Mouse (Mus musculus) forebrain, embryonic 13.5 days (tissue): ENCODE measurements around the gene Bcl10. TPM values are rescaled to one million over a fixed set of nuclear protein-coding genes. Genes with fewer than 3 reads are reported as not detected.
A peak's percentile ranks its signal among the peaks of the same experiment; 100 is the strongest.
"Not testable (repeated sequence)": the region's sequence is repeated elsewhere in the genome, so short reads cannot be mapped to it uniquely, and the experiment has no call there.

Experiments used
- ATAC-seq: fragments of 200-750 bp; cut with Nextera tagmentation; 2 replicates; pipeline ENCODE4 v1.8.0; 2017
- H3K27ac ChIP-seq: fragments of 300-500 bp; sonication (generic); 2 replicates; pipeline ENCODE4 v1.5.1; 2015; ENCODE audit warnings: inconsistent platforms, mild to moderate bottlenecking, moderate library complexity
- H3K27me3 ChIP-seq: fragments of 300-500 bp; sonication (generic); 2 replicates; pipeline ENCODE4 v1.6.1; 2015; ENCODE audit warnings: mild to moderate bottlenecking, inconsistent platforms
- H3K36me3 ChIP-seq: fragments of 300-500 bp; sonication (generic); 2 replicates; pipeline ENCODE4 v1.6.1; 2015; ENCODE audit warnings: mild to moderate bottlenecking, inconsistent platforms; ENCODE audit not compliant: poor library complexity, severe bottlenecking
- H3K4me1 ChIP-seq: fragments of 300-500 bp; sonication (generic); 2 replicates; pipeline ENCODE4 v1.6.1; 2015; ENCODE audit warnings: inconsistent platforms
- H3K4me2 ChIP-seq: fragments of 300-500 bp; sonication (generic); 2 replicates; pipeline ENCODE4 v1.6.1; 2015; ENCODE audit warnings: inconsistent platforms, mild to moderate bottlenecking, moderate library complexity
- H3K4me3 ChIP-seq: fragments of 300-500 bp; sonication (generic); 2 replicates; pipeline ENCODE4 v1.5.1; 2015; ENCODE audit warnings: mild to moderate bottlenecking, inconsistent platforms
- H3K9ac ChIP-seq: fragments of 300-500 bp; sonication (generic); 2 replicates; pipeline ENCODE4 v1.6.1; 2015; ENCODE audit warnings: mild to moderate bottlenecking, inconsistent platforms
- H3K9me3 ChIP-seq: fragments of 300-500 bp; sonication (generic); replicated peaks from 2 replicates; pipeline ENCODE4 v1.6.1; 2016; ENCODE audit warnings: inconsistent platforms
- WGBS: fragments of 180-500 bp; shearing (Covaris S2); methylation state at CpG from one replicate; pipeline ENCODE4 v1.1.7; 2015; 5-methylcytosine and 5-hydroxymethylcytosine counted together
- polyA plus RNA-seq: library from polyadenylated mRNA; unstranded; fragments of >200 nt; fragmentation: Nextera tagmentation; extraction: Ambion mirVana; gene quantifications from 2 replicates; pipeline ENCODE4 v1.2.1, GENCODE M21; 2015

Gene Bcl10
- polyA plus RNA-seq, 1 experiment from 2014 or later = 45.4 TPM

GRCm38 (mm10) chr3:145959824-145960223 lies 37.2 kb downstream of the Bcl10 start:
- 54% methylated on average over 1 of the region's 1 CpGs for WGBS
- peaks cover 32% of the 10 kb centered on the region for H3K27me3 ChIP-seq
- H3K9ac ChIP-seq = no peak overlapping the region
- no peak for ATAC-seq
- H3K4me3 ChIP-seq = no peak overlapping the region
- H3K27ac ChIP-seq = no peak overlapping the region
- no peaks in the 10 kb centered on the region; the same call in 1 of the 2 replicates for H3K9me3 ChIP-seq
- H3K4me1 ChIP-seq = peaks cover 17% of the 10 kb centered on the region
- H3K36me3 ChIP-seq = no peaks in the 10 kb centered on the region
- H3K4me2 ChIP-seq = no peak overlapping the region

GRCm38 (mm10) chr3:145962411-145962810 lies 39.8 kb downstream of the Bcl10 start:
- H3K27me3 ChIP-seq = peaks cover 38% of the 10 kb centered on the region
- H3K4me2 ChIP-seq = no peak overlapping the region
- H3K27ac ChIP-seq = no peak overlapping the region
- no peaks in the 10 kb centered on the region for H3K36me3 ChIP-seq
- WGBS = 15% methylated on average over 9 of the region's 9 CpGs
- peaks cover 17% of the 10 kb centered on the region for H3K4me1 ChIP-seq
- H3K9me3 ChIP-seq = no peaks in the 10 kb centered on the region
- ATAC-seq = no peak
- H3K9ac ChIP-seq = no peak overlapping the region
- no peak overlapping the region for H3K4me3 ChIP-seq

GRCm38 (mm10) chr3:145963101-145964017 lies 40.8 kb downstream of the Bcl10 start:
- peak overlapping the region; percentile 42 for H3K4me2 ChIP-seq
- no peak overlapping the region for H3K9ac ChIP-seq
- no peak for ATAC-seq
- WGBS = 16% methylated on average over 31 of the region's 31 CpGs
- peaks cover 17% of the 10 kb centered on the region for H3K4me1 ChIP-seq
- no peak overlapping the region for H3K27ac ChIP-seq
- H3K27me3 ChIP-seq = peaks cover 38% of the 10 kb centered on the region
- no peaks in the 10 kb centered on the region for H3K36me3 ChIP-seq
- H3K4me3 ChIP-seq = peak overlapping the region; percentile 12
- H3K9me3 ChIP-seq = no peaks in the 10 kb centered on the region

GRCm38 (mm10) chr3:145964018-145964387 lies 41.4 kb downstream of the Bcl10 start:
- peak overlapping the region; percentile 12; the same call in 1 of the 2 replicates for H3K4me3 ChIP-seq
- H3K9ac ChIP-seq = no peak overlapping the region
- no peak overlapping the region for H3K27ac ChIP-seq
- WGBS = 17% methylated on average over 10 of the region's 10 CpGs
- peaks cover 17% of the 10 kb centered on the region for H3K4me1 ChIP-seq
- H3K9me3 ChIP-seq = no peaks in the 10 kb centered on the region
- H3K36me3 ChIP-seq = no peaks in the 10 kb centered on the region
- peak overlapping the region; percentile 42 for H3K4me2 ChIP-seq
- H3K27me3 ChIP-seq = peaks cover 38% of the 10 kb centered on the region
- ATAC-seq = no peak

GRCm38 (mm10) chr3:145964473-145964872 lies 41.9 kb downstream of the Bcl10 start:
- Histone ChIP-seq H3K9me3 (no peaks in the 10 kb centered on the region), H3K9ac (no peak overlapping the region), H3K4me1 (peaks cover 17% of the 10 kb centered on the region), H3K4me3 (no peak overlapping the region), H3K36me3 (no peaks in the 10 kb centered on the region), H3K4me2 (peak overlapping the region; percentile 42), H3K27me3 (peaks cover 38% of the 10 kb centered on the region), H3K27ac (no peak overlapping the region)
- WGBS = 12% methylated on average over 10 of the region's 10 CpGs
- ATAC-seq = peak; percentile 50; the same call in 1 of the 2 replicates

GRCm38 (mm10) chr3:145965583-145965982 lies 43.0 kb downstream of the Bcl10 start:
- H3K9me3 ChIP-seq, H3K9ac ChIP-seq, H3K36me3 ChIP-seq, H3K27ac ChIP-seq, H3K4me3 ChIP-seq, ATAC-seq, H3K4me2 ChIP-seq: not testable (repeated sequence)
- peaks cover 17% of the 10 kb centered on the region for H3K4me1 ChIP-seq
- WGBS = 89% methylated on average over 3 of the region's 3 CpGs
- H3K27me3 ChIP-seq = peaks cover 38% of the 10 kb centered on the region

- Histone ChIP-seq H3K36me3 (no peaks in the 10 kb centered on the region), H3K4me3 (no peak overlapping the region), H3K4me2 (no peak overlapping the region), H3K9ac (no peak overlapping the region), H3K9me3 (no peaks in the 10 kb centered on the region), H3K4me1 (peaks cover 17% of the 10 kb centered on the region), H3K27ac (no peak overlapping the region), H3K27me3 (peaks cover 35% of the 10 kb centered on the region)
- no peak for ATAC-seq
- 92% methylated on average over 5 of the region's 5 CpGs for WGBS
Measured at GRCm38 (mm10) chr3:145966806-145967205, 44.2 kb downstream of the Bcl10 start.

- Histone ChIP-seq H3K4me1 (peaks cover 6% of the 10 kb centered on the region), H3K9me3 (peaks cover 3% of the 10 kb centered on the region; the same call in 1 of the 2 replicates), H3K27ac (no peak overlapping the region), H3K27me3 (peaks cover 12% of the 10 kb centered on the region), H3K9ac (no peak overlapping the region), H3K4me3 (no peak overlapping the region), H3K4me2 (no peak overlapping the region), H3K36me3 (no peaks in the 10 kb centered on the region)
- no peak for ATAC-seq
- 64% methylated on average over 14 of the region's 14 CpGs for WGBS
Measured at GRCm38 (mm10) chr3:145969031-145969501, 46.5 kb downstream of the Bcl10 start.

- Histone ChIP-seq H3K36me3 (no peaks in the 10 kb centered on the region), H3K9ac (no peak overlapping the region), H3K4me2 (no peak overlapping the region), H3K4me1 (no peaks in the 10 kb centered on the region), H3K27me3 (no peaks in the 10 kb centered on the region), H3K9me3 (peaks cover 11% of the 10 kb centered on the region; the same call in 1 of the 2 replicates), H3K27ac (0 out of 2 replicates have a peak overlapping the region, but pooled peaks have one; percentile 14), H3K4me3 (no peak overlapping the region)
- 47% methylated on average over 10 of the region's 10 CpGs for WGBS
- peak; percentile 43; the same call in 1 of the 2 replicates for ATAC-seq
Measured at GRCm38 (mm10) chr3:145971501-145971900, 48.9 kb downstream of the Bcl10 start.

- ATAC-seq = no peak
- 95% methylated on average over 7 of the region's 7 CpGs for WGBS
Measured at GRCm38 (mm10) chr3:145974986-145975385, 52.4 kb downstream of the Bcl10 start.

More at GRCm38 (mm10) chr3:145974986-145975385, 52.4 kb downstream of the Bcl10 start:
- no peak overlapping the region for H3K4me3 ChIP-seq
- H3K9ac ChIP-seq = no peak overlapping the region
- H3K27me3 ChIP-seq = no peaks in the 10 kb centered on the region
- H3K4me1 ChIP-seq = no peaks in the 10 kb centered on the region
- no peaks in the 10 kb centered on the region for H3K36me3 ChIP-seq
- H3K27ac ChIP-seq = no peak overlapping the region
- H3K9me3 ChIP-seq = peaks cover 11% of the 10 kb centered on the region; the same call in 1 of the 2 replicates
- no peak overlapping the region for H3K4me2 ChIP-seq
